Mouse (Mus musculus): ENCODE results near the gene Mmd.
"Not testable (repeated sequence)": the region's sequence is repeated elsewhere in the genome, so short reads cannot be mapped to it uniquely, and the experiment has no call there.

Gene Mmd

GRCm38 (mm10) chr11:90249701-90250141, 465 bp downstream of the Mmd start:
- DNase-seq (ENCODE audit: low read depth, low spot score): peak; percentile 49

GRCm38 (mm10) chr11:90250189-90250588, 933 bp downstream of the Mmd start:
- DNase-seq (ENCODE audit: low read depth, low spot score): no peak

GRCm38 (mm10) chr11:90250730-90251129, 1.5 kb downstream of the Mmd start:
- DNase-seq (ENCODE audit: low read depth, low spot score): no peak

GRCm38 (mm10) chr11:90251923-90252322, 2.7 kb downstream of the Mmd start:
- DNase-seq (ENCODE audit: low read depth, low spot score): no peak

- no peak for DNase-seq (ENCODE audit: low read depth, low spot score)
These were observed 3.1 kb downstream of the Mmd start for GRCm38 (mm10) chr11:90252366-90252765.

- DNase-seq (ENCODE audit: low read depth, low spot score): no peak
These were observed 5.3 kb downstream of the Mmd start for GRCm38 (mm10) chr11:90254536-90254935.

GRCm38 (mm10) chr11:90255687-90256086, 6.4 kb downstream of the Mmd start:
- no peak for DNase-seq (ENCODE audit: low read depth, low spot score)

- DNase-seq (ENCODE audit: low read depth, low spot score): no peak
These were observed 7.7 kb downstream of the Mmd start for GRCm38 (mm10) chr11:90256833-90257525.

GRCm38 (mm10) chr11:90258321-90258927, 9.2 kb downstream of the Mmd start:
- no peak for DNase-seq (ENCODE audit: low read depth, low spot score)

GRCm38 (mm10) chr11:90259071-90259470, 9.8 kb downstream of the Mmd start:
- no peak for DNase-seq (ENCODE audit: low read depth, low spot score)

GRCm38 (mm10) chr11:90259826-90260225, 10.6 kb downstream of the Mmd start:
- DNase-seq (ENCODE audit: low read depth, low spot score): no peak

GRCm38 (mm10) chr11:90264180-90264579, 14.9 kb downstream of the Mmd start:
- DNase-seq (ENCODE audit: low read depth, low spot score): no peak

- no peak for DNase-seq (ENCODE audit: low read depth, low spot score)
These were observed 16.3 kb downstream of the Mmd start for GRCm38 (mm10) chr11:90265581-90265980.

- DNase-seq (ENCODE audit: low read depth, low spot score): no peak
These were observed 19.7 kb downstream of the Mmd start for GRCm38 (mm10) chr11:90268934-90269333.

GRCm38 (mm10) chr11:90269398-90270123, 20.3 kb downstream of the Mmd start:
- no peak for DNase-seq (ENCODE audit: low read depth, low spot score)

GRCm38 (mm10) chr11:90270132-90270877, 21.0 kb downstream of the Mmd start:
- no peak for DNase-seq (ENCODE audit: low read depth, low spot score)

GRCm38 (mm10) chr11:90274187-90274586, 24.9 kb downstream of the Mmd start:
- DNase-seq (ENCODE audit: low read depth, low spot score): no peak

GRCm38 (mm10) chr11:90275663-90276062, 26.4 kb downstream of the Mmd start:
- DNase-seq (ENCODE audit: low read depth, low spot score): no peak

- no peak for DNase-seq (ENCODE audit: low read depth, low spot score)
These were observed 26.9 kb downstream of the Mmd start for GRCm38 (mm10) chr11:90276150-90276549.

GRCm38 (mm10) chr11:90276561-90276960, 27.3 kb downstream of the Mmd start:
- no peak for DNase-seq (ENCODE audit: low read depth, low spot score)

GRCm38 (mm10) chr11:90280069-90280468, 30.8 kb downstream of the Mmd start:
- DNase-seq (ENCODE audit: low read depth, low spot score): no peak

- DNase-seq (ENCODE audit: low read depth, low spot score): not testable (repeated sequence)
These were observed 32.7 kb downstream of the Mmd start for GRCm38 (mm10) chr11:90281943-90282342.
